Mouse (Mus musculus): ENCODE measurements around the gene Lipe. TPM values are rescaled to one million over a fixed set of nuclear protein-coding genes. Genes with fewer than 3 reads are reported as not detected.
"Not testable (repeated sequence)": the region's sequence is repeated elsewhere in the genome, so short reads cannot be mapped to it uniquely, and the experiment has no call there.

Gene Lipe
- polyA plus RNA-seq, 1 experiment from 2014 or later = 2.9 TPM

DNA sequence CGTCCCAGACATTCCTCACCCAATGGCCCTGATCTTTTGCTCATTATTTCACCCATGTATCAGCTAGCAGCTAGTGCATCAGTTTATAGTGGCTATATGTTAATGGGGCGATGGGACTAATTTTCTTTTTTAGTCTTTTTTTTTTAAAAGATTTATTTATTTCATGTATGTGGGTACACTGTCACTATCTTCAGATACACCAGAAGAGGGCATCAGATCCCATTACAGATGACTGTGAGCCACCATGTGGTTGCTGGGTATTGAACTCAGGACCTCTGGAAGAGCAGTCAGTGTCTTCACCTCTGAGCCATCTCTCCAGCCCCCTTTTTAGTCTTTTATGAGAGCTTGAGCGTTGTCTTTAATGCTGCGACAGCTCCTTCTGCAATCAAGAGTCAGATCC is 27.9 kb upstream of the Lipe start:
- WGBS = 89% methylated on average over 4 of the region's 4 CpGs
- H3K27me3 ChIP-seq (ENCODE audit: control insufficient read depth, insufficient read depth, low read length); DNase-seq (ENCODE audit: low spot score); H3K36me3 ChIP-seq (replicated peaks; ENCODE audit: control insufficient read depth, insufficient read depth, low read depth, low read length); H3K27ac ChIP-seq (replicated peaks; ENCODE audit: low read depth, low read length); H3K4me2 ChIP-seq (ENCODE audit: low read depth, low read length); H3K9ac ChIP-seq (replicated peaks; ENCODE audit: low read length); H3K4me1 ChIP-seq (ENCODE audit: control insufficient read depth, insufficient read depth, low read length); H3K9me3 ChIP-seq (replicated peaks; ENCODE audit: control insufficient read depth, low read length); ATAC-seq (replicated peaks; ENCODE audit: insufficient number of reproducible peaks, low FRiP score, low TSS enrichment, low read depth); H3K4me3 ChIP-seq (ENCODE audit: low read depth, low read length): not testable (repeated sequence)

DNA sequence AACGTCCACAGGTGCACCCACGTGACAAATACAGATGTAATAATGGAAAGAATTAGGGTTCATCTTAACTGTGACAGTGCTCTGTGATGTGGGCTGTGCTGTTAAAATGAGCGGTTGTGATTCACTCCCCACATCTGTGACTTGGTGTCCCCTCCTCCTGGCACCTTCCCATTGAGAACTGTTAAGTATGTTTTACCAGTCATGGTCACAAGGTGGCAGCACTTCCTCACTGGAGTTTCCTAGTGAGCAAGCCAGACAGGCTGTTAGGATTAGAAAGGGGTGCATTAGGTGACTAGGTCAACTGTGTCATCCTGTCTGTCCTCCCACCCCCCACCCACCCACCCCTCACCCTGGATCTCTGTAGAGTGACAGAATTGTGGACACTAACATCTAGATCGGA is 25.9 kb upstream of the Lipe start:
- H3K9ac ChIP-seq (replicated peaks; ENCODE audit: low read length) = no peak overlapping the region
- no peak overlapping the region for H3K27ac ChIP-seq (replicated peaks; ENCODE audit: low read depth, low read length)
- peak; percentile 92 for DNase-seq (ENCODE audit: low spot score)
- no peaks in the 10 kb centered on the region for H3K9me3 ChIP-seq (replicated peaks; ENCODE audit: control insufficient read depth, low read length)
- peak; percentile 15; the same call in 1 of the 2 replicates for ATAC-seq (replicated peaks; ENCODE audit: insufficient number of reproducible peaks, low FRiP score, low TSS enrichment, low read depth)
- peaks cover 3% of the 10 kb centered on the region for H3K27me3 ChIP-seq (ENCODE audit: control insufficient read depth, insufficient read depth, low read length)
- no peaks in the 10 kb centered on the region for H3K4me1 ChIP-seq (ENCODE audit: control insufficient read depth, insufficient read depth, low read length)
- H3K4me3 ChIP-seq (ENCODE audit: low read depth, low read length) = no peak overlapping the region
- WGBS = 37% methylated on average over 4 of the region's 4 CpGs
- no peaks in the 10 kb centered on the region for H3K36me3 ChIP-seq (replicated peaks; ENCODE audit: control insufficient read depth, insufficient read depth, low read depth, low read length)
- H3K4me2 ChIP-seq (ENCODE audit: low read depth, low read length) = no peak overlapping the region

DNA sequence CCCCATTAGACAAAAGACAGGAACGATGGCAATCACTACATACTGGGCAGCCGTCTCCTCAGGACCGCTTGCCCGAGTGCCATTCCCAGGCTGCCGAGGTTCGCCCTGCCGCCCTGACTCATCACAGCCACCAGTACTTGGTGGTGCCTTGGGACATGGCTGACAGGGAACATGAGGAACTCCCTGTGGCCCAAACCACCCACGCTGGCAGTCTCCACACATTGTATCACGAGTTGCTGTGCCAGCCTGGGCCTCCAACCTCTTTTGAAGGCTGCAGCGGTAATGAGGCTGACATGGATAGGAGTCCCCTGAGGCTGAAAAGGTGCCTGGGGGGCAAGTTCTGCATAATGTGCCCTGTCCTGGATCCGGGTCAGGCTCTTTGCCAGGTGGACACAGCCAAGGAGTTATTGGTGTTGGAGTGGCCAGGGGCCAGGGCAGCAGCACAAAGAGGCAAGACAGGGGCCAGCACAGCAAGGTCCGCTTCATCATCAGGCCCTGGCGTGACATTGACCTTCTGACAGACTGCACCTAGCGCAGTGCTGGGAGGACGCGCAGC is 23.9 kb upstream of the Lipe start:
- Histone ChIP-seq H3K9me3 (replicated peaks; ENCODE audit: control insufficient read depth, low read length) (no peaks in the 10 kb centered on the region), H3K36me3 (replicated peaks; ENCODE audit: control insufficient read depth, insufficient read depth, low read depth, low read length) (no peaks in the 10 kb centered on the region), H3K27ac (replicated peaks; ENCODE audit: low read depth, low read length) (no peak overlapping the region), H3K9ac (replicated peaks; ENCODE audit: low read length) (no peak overlapping the region), H3K4me2 (ENCODE audit: low read depth, low read length) (no peak overlapping the region), H3K27me3 (ENCODE audit: control insufficient read depth, insufficient read depth, low read length) (peaks cover 3% of the 10 kb centered on the region), H3K4me1 (ENCODE audit: control insufficient read depth, insufficient read depth, low read length) (no peaks in the 10 kb centered on the region), H3K4me3 (ENCODE audit: low read depth, low read length) (no peak overlapping the region)
- DNase-seq (ENCODE audit: low spot score) (no peak), ATAC-seq (replicated peaks; ENCODE audit: insufficient number of reproducible peaks, low FRiP score, low TSS enrichment, low read depth) (no peak)
- WGBS = 68% methylated on average over 16 of the region's 16 CpGs

DNA sequence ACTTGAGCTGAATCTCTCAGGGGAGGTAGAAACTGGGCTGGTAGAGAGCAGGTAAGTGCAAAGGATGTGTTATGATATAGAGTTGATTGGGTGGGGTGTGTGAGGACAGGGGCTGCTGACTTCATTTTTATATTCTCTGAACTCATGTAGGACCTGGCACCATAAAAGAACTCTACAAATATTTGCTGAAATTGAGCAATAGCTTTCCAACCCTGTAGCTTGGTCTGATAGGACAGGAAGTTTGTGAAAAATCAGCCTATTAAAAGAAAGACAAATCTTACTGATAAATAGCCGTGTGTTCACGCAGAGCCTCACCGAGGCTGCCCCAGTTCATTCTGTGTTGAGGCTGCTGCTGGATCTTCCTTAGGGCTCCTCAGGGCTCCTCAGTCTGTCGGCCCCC is 21.4 kb upstream of the Lipe start:
- Histone ChIP-seq H3K4me1 (ENCODE audit: control insufficient read depth, insufficient read depth, low read length) (no peaks in the 10 kb centered on the region), H3K27ac (replicated peaks; ENCODE audit: low read depth, low read length) (no peak overlapping the region), H3K9ac (replicated peaks; ENCODE audit: low read length) (no peak overlapping the region), H3K9me3 (replicated peaks; ENCODE audit: control insufficient read depth, low read length) (no peaks in the 10 kb centered on the region), H3K4me2 (ENCODE audit: low read depth, low read length) (no peak overlapping the region), H3K27me3 (ENCODE audit: control insufficient read depth, insufficient read depth, low read length) (peaks cover 3% of the 10 kb centered on the region), H3K36me3 (replicated peaks; ENCODE audit: control insufficient read depth, insufficient read depth, low read depth, low read length) (no peaks in the 10 kb centered on the region), H3K4me3 (ENCODE audit: low read depth, low read length) (no peak overlapping the region)
- ATAC-seq (replicated peaks; ENCODE audit: insufficient number of reproducible peaks, low FRiP score, low TSS enrichment, low read depth) (no peak), DNase-seq (ENCODE audit: low spot score) (no peak)
- 87% methylated on average over 4 of the region's 4 CpGs for WGBS

DNA sequence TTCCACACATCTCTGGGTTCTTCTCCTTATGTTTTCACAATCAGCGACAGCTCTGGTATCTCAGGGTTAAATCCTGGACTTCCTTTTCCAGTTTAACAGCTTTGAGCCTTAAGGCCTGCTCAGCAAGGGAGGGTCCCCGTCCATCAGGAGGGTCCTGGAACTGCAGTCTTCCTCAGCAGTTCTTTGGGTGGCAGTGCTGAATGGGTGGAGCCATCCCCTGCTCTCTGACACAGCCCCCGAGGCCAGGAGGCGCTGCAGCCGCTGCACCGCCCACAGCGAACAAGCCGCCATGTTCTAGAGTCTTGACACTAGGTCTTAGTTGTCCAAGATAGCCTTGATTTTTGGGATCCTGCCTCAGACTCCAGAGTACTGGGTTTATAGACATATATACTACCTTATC is 21.0 kb upstream of the Lipe start:
- Histone ChIP-seq H3K27me3 (ENCODE audit: control insufficient read depth, insufficient read depth, low read length) (peaks cover 3% of the 10 kb centered on the region), H3K36me3 (replicated peaks; ENCODE audit: control insufficient read depth, insufficient read depth, low read depth, low read length) (no peaks in the 10 kb centered on the region), H3K4me1 (ENCODE audit: control insufficient read depth, insufficient read depth, low read length) (no peaks in the 10 kb centered on the region), H3K4me3 (ENCODE audit: low read depth, low read length) (no peak overlapping the region), H3K27ac (replicated peaks; ENCODE audit: low read depth, low read length) (no peak overlapping the region), H3K9me3 (replicated peaks; ENCODE audit: control insufficient read depth, low read length) (no peaks in the 10 kb centered on the region), H3K4me2 (ENCODE audit: low read depth, low read length) (no peak overlapping the region), H3K9ac (replicated peaks; ENCODE audit: low read length) (no peak overlapping the region)
- 80% methylated on average over 8 of the region's 8 CpGs for WGBS
- ATAC-seq (replicated peaks; ENCODE audit: insufficient number of reproducible peaks, low FRiP score, low TSS enrichment, low read depth) (no peak), DNase-seq (ENCODE audit: low spot score) (no peak)

DNA sequence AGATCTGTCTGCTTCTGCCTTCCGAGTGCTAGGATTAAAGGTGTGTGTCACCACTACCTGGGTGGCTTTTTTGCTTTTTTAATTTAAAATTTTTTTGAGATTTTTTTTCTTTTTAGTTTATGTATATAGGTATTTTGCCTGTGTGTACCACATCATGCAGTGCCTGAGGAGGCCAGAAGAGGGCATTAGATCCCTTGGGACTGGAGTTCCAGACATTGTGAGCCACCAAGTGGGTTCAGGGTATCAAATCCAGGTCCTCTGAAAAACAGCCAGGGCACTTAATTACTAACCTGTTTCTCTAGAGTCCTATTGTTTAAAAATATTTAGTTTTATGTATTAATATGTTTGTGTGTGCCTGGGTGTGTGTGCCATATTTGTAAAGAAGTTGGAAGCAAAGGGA is 19.1 kb upstream of the Lipe start:
- 74% methylated on average over 1 of the region's 1 CpGs for whole genome bisulfite sequencing
- Histone ChIP-seq H3K4me3 (ENCODE audit: low read depth, low read length) (no peak overlapping the region), H3K4me1 (ENCODE audit: control insufficient read depth, insufficient read depth, low read length) (no peaks in the 10 kb centered on the region), H3K4me2 (ENCODE audit: low read depth, low read length) (no peak overlapping the region), H3K27me3 (ENCODE audit: control insufficient read depth, insufficient read depth, low read length) (peaks cover under 1% of the 10 kb centered on the region), H3K36me3 (replicated peaks; ENCODE audit: control insufficient read depth, insufficient read depth, low read depth, low read length) (no peaks in the 10 kb centered on the region), H3K9ac (replicated peaks; ENCODE audit: low read length) (no peak overlapping the region), H3K9me3 (replicated peaks; ENCODE audit: control insufficient read depth, low read length) (no peaks in the 10 kb centered on the region), H3K27ac (replicated peaks; ENCODE audit: low read depth, low read length) (no peak overlapping the region)
- DNase-seq (ENCODE audit: low spot score) (peak; percentile 29), ATAC-seq (replicated peaks; ENCODE audit: insufficient number of reproducible peaks, low FRiP score, low TSS enrichment, low read depth) (no peak)

DNA sequence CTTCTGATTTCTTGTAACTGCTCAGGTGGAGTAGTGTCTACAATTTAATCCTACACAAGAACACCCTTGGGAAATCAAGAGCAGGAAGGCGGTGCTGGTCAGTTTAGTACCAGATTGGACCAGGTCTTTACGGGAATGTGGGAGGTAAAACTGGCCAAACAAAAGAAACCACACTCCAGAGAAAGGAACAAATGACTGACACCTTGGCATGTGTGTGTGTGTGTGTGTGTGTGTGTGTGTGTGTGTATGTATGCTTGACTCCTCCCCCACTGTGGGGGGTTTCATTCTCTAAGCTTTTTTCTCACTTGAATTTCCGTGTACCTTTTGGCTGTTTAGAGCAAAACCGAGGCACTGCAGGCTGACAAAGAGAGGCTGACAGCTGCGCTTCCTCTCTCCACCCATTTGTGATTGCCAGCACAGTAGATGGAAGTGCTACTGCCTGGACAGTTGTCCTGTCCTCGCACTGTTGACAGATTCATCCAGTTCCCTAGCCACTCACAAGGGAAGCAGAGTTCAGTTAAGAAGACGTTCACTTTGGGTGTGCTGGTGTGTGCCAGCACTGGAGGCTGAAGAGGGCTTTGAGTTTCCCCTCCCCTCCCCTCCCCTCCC is 14.4 kb upstream of the Lipe start, which contains the start of gene Cxcl17:
Gene Cxcl17, minus strand, starts transcription at position 54 of the 609 bp plus-strand sequence.
- Histone ChIP-seq H3K9me3 (replicated peaks; ENCODE audit: control insufficient read depth, low read length) (no peaks in the 10 kb centered on the region), H3K4me3 (ENCODE audit: low read depth, low read length) (no peak within 1 kb of the TSS), H3K4me1 (ENCODE audit: control insufficient read depth, insufficient read depth, low read length) (no peaks in the 10 kb centered on the region), H3K9ac (replicated peaks; ENCODE audit: low read length) (no peak within 1 kb of the TSS), H3K27me3 (ENCODE audit: control insufficient read depth, insufficient read depth, low read length) (no peaks in the 10 kb centered on the region), H3K36me3 (replicated peaks; ENCODE audit: control insufficient read depth, insufficient read depth, low read depth, low read length) (no peaks in the 10 kb centered on the region), H3K27ac (replicated peaks; ENCODE audit: low read depth, low read length) (no peak within 1 kb of the TSS), H3K4me2 (ENCODE audit: low read depth, low read length) (no peak within 1 kb of the TSS)
- no peak for DNase-seq (ENCODE audit: low spot score)
- 43% methylated on average over 7 of the region's 7 CpGs for WGBS
- no peak for ATAC-seq (replicated peaks; ENCODE audit: insufficient number of reproducible peaks, low FRiP score, low TSS enrichment, low read depth)

DNA sequence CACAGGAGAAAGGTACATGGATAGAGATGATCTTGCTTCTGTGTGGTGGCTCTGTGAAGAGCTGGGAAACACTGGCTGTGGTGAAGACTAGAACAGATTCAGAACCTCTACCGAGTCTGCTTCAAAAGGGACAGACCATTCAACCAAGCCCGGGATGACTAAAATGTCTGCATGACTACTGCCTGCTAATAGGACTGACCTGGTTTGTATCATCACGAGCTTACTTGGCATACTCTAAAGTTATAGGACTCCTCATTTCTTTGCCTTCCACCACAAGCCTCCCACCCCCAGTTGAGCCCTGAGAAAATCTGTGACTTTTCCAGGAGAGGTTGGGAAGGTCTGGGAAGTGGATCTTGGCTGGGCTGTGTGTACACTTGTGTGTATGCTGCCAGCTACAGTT is 13.4 kb upstream of the Lipe start:
- Histone ChIP-seq H3K9me3 (replicated peaks; ENCODE audit: control insufficient read depth, low read length) (no peaks in the 10 kb centered on the region), H3K4me3 (ENCODE audit: low read depth, low read length) (no peak overlapping the region), H3K36me3 (replicated peaks; ENCODE audit: control insufficient read depth, insufficient read depth, low read depth, low read length) (no peaks in the 10 kb centered on the region), H3K27ac (replicated peaks; ENCODE audit: low read depth, low read length) (no peak overlapping the region), H3K27me3 (ENCODE audit: control insufficient read depth, insufficient read depth, low read length) (no peaks in the 10 kb centered on the region), H3K9ac (replicated peaks; ENCODE audit: low read length) (no peak overlapping the region), H3K4me1 (ENCODE audit: control insufficient read depth, insufficient read depth, low read length) (no peaks in the 10 kb centered on the region), H3K4me2 (ENCODE audit: low read depth, low read length) (no peak overlapping the region)
- ATAC-seq (replicated peaks; ENCODE audit: insufficient number of reproducible peaks, low FRiP score, low TSS enrichment, low read depth) (no peak), DNase-seq (ENCODE audit: low spot score) (no peak)
- 87% methylated on average over 3 of the region's 3 CpGs for WGBS

Measured in embryonic facial prominence, embryonic 11.5 days (tissue).